Mouse (Mus musculus) kidney, postnatal 10 days (tissue): ENCODE measurements around the gene Scn11a.

Experiments
- DNase-seq: peaks from one replicate; pipeline ENCODE4 v3.0.0; 2021; ENCODE audit warnings: mixed read lengths

Gene Scn11a

DNA sequence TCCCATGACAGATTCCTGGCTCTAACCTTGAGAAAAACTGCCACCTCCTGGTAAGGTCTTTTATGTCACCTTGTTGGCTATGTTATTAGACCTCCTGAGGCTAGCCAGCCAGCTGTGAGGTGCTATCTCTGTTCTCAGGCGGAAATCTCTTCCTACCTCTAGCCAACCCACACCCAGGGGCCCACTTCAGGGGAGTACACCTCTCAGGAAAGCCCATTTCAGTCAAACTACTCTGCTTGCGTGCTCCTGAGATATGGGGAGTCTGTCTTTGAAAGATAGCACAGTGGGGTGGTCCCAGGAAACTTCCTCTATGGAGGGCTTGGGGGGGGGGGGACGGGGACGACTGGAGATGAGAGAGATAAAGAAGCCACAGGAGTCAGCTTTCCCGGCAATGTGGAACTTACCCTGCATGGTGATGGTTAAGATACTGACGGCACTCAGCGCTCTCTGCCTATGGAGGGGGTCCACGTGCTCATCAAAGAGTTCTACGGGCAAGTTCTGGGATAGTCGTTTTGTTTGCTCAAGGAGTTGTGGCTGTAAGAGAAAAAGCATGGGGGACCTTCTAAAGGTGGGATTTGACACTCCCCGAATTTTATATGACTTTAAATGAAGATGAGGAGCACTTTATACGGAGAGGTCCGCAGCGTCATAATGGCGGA, 29.9 kb downstream of the Scn11a start:
- no peak for DNase-seq

DNA sequence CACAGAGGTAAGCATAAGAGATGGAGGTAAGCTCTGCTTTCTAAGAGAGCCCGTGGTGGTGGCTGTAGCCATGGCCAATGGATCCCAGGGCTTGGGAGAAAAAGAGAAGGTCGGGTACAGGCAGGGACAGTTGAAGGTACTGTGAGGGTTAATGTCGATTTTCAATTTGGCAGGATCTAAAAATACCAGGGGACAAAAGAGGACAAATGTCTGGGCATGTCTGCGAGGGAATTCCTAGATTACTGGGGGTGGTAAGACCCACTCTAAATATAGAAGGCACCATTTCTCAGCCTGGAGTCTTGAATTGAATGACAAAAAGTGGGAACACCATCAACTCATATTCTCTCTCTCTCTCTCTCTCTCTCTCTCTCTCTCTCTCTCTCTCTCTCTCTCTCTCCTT, 30.8 kb downstream of the Scn11a start:
- no peak for DNase-seq

DNA sequence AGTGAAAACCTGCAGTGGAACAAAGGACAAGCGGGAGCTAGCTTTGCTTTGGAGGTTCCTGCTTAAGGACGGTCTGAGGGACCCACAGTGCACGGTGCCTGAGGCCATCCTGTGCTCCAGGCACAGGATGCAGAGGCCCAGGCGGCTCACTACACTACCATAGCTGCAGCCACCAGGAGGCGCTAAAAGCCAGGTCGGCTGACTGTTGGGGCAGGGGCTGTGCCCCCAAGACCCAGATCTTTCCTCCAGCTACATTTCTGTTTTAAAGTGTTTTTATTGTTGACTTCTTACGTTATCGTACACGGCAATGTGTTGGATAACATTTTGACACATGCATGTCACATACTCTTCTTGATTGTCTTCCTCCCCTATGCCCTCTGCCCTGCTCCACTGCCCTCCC, 32.8 kb downstream of the Scn11a start:
- DNase-seq, result peak; percentile 49

DNA sequence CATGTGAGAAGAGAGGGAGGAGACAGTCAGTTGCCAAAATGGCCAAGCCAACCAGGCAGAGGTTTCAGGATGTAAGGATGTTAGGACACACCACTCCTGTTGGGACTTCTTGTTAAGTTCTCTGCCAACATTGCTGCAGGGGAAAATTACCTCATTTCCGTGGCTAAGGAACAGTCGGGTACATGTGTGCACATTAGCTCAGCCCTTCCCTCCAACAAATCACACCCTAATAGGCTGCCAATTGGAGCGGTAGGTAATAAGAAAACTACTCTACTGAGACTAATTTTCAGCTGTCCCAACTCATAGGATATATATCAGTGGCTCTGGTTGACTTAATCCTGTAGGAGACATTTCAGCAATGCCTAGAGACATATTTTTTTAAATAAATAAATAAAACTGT, 44.4 kb downstream of the Scn11a start:
- DNase-seq, result no peak

DNA sequence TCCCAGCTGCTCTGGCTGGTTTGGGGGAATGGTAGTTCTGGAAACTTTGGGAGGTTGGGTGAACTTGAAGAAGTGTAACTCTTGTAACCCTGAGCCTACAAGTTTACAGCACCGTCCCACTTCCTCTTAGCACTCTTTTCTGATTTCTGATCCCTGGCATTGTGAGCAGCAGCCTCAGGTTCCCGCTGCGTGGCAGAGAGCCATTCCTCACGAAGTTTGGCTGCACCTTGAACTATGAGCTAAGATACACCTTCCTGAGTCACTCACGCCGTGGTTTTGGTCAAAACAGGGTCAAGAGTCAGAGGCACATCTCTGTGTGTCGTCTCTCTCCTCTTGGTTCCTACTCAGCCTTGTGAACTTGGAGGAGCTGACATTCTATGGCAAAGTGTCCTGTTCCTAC, 48.6 kb downstream of the Scn11a start:
- DNase-seq, result no peak

DNA sequence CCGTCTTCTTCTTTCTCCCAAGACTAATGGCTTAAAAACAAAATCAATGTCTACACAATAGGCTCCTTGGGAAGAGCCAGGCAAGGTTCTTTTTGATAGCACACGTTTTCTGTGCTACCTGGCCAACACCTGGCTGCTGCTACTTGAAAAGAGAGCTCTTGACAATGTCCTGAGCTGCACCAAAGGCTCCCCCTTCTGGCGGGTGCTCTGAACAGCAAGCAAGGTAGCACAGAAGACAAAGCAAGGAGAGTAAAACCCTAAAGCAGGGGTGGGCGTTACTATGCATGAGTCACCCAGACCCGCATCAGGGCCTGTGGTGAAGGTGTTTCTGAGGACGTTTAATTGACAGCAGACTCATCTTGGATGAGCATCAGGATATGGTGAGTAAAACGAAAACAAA, 56.7 kb downstream of the Scn11a start:
- DNase-seq, result peak; percentile 34

DNA sequence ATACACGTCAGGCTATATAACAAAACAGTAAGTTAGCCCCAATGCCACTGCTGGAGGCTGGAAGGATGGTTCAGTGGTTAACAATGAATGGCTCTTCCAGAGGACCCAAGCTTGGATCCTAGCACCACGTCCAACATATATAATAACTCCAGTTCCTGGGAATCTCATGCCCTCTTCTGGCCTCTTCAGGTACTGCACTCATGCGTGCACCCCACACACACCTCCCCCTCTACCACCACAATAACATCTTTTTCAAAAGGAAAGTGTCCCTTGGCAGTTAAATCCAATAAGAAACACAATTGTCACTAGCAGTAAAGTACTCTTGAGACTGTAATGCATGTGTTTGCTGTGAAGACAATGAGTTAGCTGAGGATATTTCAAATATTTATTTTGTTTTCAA, 65.0 kb downstream of the Scn11a start:
- DNase-seq, result no peak

DNA sequence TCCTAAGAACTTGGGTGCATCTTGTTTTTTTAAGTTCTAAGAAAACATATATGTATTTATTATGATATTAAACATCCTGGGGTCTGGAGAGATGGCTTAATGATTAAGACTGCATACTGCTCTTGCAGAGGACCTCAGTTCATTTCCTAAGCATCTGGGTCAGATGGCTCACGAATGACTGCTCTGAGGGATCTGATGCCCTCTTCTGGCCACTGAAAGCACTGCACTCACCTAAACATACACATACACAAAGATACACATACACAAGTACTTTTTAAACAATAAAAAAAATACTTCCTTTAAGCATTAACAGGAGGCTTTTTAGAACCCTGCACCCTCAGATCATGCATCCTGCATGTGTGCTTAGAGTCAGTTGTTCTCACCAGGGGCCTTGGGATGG, 65.8 kb downstream of the Scn11a start:
- DNase-seq, result no peak

DNA sequence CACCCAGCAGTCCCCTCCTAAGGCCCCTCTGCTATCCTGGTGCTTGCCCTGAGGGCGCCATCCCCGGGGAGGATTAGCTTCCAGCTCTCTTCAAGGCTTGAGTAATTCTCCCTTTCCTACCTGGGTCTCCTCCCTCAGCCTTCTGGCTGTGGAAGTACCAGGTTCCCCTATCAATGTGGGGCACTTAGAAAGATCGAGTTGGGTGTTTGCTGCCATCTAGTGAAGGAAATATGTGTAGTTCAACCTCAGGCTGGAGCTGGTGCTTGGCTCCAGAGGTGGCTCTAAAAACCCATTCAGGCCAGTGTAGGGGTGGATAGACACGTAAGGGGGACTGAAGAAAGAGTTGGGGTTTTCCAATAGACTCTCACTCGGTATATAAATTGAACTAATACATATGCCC, 73.7 kb downstream of the Scn11a start:
- DNase-seq, result peak; percentile 13

DNA sequence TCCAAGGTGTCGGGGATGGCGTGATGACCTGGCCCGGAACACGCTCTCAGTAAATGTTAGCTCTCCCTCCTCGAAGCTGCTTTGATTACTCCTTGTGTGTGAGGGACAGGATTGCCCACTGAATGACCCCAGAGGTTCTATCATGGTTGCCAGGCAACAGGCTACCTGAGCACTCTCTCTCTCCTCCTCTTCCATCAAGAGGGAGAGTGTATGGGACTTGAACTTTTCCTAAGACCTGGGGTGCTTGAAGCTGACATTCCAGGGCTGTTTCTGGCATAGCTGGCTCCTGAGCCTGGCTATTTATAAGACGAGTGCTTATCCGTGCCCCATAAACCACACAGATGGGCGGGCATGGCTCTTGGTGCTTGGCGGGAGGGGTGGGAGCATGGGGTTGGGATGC, 76.1 kb downstream of the Scn11a start:
- DNase-seq, result no peak

DNA sequence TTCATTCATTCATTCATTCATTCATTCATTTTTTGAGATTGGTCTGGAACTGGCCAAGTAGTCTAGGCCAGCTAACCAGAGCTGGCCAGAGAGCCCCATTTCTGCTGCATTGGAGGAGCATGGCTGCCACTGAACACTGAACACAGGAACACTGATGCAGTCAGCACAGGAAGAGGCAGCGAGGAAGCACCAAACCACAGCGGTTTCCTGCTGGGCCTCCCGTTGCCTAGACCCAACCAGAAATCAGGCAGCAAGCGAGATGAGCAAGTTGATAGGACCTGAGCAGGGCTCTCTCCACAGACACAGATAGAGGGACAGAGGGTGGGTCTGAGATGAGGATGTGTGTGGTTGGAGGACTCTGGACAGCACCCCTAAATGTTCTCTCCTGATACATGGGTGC, 81.4 kb downstream of the Scn11a start:
- DNase-seq, result no peak

DNA sequence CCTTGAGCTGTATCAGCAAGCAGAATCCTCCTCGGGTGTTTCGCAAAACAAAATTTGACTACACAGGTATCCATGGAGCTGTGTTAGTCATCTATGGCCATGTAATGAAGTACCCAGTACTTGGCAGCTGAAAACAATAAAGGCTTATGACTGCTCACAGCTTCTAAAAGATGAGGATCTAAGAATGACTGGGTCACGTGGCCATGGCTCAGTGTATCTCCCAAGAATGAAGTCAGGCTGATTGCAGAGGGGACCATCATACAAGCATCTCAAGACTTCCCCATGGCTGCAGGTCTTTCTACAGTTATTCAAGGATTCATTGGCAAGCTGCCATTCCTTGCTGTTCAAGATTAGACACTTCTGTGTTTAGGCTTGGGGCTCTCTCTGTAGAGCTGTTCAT, 81.9 kb downstream of the Scn11a start:
- no peak for DNase-seq

DNA sequence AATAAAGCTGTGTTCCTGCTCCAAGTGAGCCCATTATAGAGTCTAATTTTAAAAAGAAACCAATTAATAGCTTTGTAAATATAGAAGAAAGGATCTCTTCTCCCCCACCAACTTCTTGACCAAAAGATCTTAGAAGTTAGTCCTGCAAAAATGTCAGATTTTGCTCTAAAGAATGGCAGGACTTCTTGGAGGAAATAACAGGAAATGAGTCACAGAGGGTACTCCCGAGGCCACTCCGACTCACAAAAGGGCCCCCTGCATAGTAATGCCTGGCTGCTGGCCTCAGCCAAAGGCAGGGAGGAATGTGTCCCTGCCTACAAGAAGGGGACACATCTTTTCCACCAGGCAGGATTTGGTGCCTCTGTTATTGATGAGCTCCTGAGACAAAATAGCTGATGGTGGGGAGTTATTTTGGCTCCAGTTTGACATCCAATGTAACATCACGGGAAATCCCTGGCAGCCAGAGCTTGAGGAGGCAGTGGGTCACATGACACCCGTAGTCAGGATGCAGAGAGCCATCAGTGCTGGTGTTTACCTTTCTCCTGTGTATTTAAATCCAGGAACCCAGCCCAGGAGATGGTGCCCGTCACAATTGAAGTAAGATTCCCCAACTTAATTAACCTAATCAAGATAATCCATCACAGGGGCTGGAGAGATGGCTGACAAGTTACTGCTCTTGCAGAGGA, 84.0 kb downstream of the Scn11a start:
- no peak for DNase-seq

DNA sequence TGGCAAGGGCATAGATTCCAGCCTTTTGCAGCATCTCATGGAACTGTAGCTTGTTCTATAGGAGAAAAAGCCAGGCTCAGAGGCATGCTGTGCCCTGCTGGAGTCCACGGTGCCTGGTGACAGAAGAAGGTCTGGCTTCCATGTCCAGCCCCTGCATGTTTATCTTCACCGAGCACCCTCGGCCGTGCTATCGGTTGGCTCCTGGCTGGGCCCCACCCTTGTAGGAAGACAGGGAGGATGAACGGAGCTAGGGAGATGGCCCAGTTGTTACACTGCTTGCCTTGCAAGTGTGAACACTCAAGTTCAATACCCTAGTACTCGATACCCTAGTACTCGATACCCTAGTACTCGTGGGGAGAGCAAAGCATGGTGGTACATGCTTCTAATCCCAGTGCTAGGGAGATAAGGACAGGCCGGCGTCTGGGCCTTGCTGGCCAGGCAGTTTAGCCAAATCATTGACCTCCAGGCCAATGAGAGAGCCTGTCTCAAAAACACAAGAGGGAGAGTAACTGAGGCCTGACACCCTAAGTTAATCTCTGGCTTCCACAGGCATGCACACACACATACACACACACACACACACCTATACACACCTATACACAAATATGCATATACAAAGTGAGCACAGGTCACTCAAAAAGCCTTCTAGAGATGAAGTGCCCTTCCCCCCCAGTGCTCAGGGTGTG, 96.7 kb downstream of the Scn11a start:
- DNase-seq, result no peak

DNA sequence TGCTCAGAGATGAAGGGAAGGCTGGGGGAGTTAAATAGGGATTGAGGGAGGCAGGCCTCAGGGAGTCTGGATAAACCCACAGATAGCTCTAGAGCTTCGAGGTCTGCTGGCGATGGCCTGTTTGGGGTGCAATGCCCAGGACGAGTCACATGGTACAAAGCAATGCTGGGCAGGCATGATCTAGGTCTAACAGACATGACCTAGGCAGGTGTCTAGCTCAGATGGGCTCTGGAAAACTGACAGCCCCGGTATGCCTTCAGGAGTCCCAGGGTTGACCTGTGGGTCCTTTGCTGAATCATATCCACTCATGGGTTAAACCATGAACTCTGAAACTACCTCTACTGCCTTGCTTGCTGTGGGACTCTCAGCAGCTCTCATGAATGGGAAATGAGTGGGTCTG, 98.3 kb downstream of the Scn11a start:
- no peak for DNase-seq

DNA sequence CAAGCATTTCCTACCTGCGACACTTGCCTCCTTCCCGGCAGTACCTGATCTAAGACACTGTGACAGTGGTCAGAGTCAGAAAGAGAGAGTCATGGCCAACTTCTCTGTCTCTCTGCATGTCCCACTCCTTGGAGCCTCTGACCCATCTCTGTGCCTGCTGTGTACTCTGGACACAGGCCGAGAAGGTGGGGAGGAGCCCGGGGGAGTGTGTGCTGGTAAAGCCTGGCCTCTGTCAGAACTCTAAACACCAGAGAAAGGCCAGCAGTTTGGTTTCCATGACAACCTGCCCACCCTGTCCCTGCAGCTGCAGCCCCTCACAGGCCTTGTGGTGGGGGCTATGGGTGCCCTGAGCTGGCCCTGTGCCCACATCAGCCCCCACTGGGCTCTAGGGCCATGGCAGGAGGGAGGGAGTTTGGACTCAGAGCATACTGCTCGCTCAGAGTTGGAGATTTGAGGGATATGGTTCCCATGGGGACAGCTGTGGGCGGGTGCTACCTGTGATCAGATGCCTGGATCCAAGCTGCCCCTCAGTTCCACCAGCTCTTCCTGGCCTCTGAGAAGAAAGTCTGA, 99.9 kb downstream of the Scn11a start:
- DNase-seq, result no peak

DNA sequence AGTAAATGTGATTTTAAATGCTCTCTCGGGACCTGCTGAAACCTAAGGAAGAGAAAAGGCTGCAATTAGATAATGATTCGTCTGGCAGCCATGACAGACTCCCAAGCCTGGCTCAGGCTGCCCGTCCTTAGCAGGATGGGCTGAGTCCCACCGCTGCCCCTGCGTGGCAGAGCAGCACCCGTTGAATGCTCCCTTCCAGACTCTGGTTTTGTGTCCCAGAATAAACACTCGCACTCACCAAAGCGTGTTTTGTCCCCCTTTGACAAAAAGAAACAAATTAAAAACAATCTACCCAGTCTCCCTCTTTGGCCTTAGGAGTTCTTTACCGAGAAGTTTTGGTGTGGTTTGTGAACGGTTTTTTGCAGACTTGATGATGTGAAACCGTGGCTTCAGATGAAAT, 106.0 kb downstream of the Scn11a start, which contains the start of gene Scn10a:
Gene Scn10a (minus strand): TSS at position 101 of the 400 bp plus-strand sequence.
- DNase-seq, result no peak

DNA sequence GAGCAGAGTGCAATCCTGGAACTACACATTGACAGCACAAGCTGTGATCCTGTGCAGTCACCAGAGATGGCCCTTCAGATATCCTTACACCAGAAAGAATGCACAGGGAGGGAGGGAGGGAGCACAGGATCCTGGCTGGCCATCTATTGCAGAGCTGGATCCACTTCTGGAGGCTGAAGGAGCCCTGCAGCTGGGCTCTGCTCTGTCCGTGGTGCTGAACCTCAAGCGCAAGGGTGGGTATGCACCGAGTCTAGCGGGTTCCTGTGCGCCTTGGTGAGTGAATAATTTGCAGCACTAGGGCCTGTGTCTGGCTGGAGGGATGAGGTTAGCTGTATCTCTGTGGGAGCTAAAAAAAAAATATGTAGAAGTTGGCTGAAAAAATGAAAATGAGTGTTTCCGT, 118.6 kb downstream of the Scn11a start:
- DNase-seq, result peak; percentile 92
